Mouse (Mus musculus) monocyte, adult 59 days (primary cell): ENCODE data around the gene Zfp663. TPM values are rescaled to one million over a fixed set of nuclear protein-coding genes. Genes with fewer than 3 reads are reported as not detected.

Source experiments
- total RNA-seq, 2 experiments: library from RNA; stranded (reverse); gene quantifications; one replicate each; pipeline ENCODE4 v1.2.4; 2023

Zfp663 gene
- total RNA-seq = not detected

GRCm38 (mm10) chr2:165368496-165368895 lies at the start of gene Zfp663:
TSS of gene Zfp663 (minus strand) at chr2:165368729.

GRCm38 (mm10) chr2:165387844-165388495 lies 19.4 kb upstream of the Zfp663 start, which contains the start of gene Zfp334:
TSS of gene Zfp334 (minus strand) at chr2:165388259.

GRCm38 (mm10) chr2:165326304-165327190 lies 42.0 kb downstream of the Zfp663 start, which contains the start of gene Elmo2:
TSS of gene Elmo2 (minus strand) at chr2:165326479.

Other genes starting within 250 kb of the Zfp663 start
- gene Cdh22, start 133.9 kb downstream of the Zfp663 start, total RNA-seq = under 1 TPM; 0.68 to 0.91 TPM
- 100 to 1,000 TPM; 107 to 120 TPM for gene Slc35c2, start 80.9 kb downstream of the Zfp663 start, total RNA-seq
- gene Elmo2, start 42.2 kb downstream of the Zfp663 start, total RNA-seq = 100 to 1,000 TPM; 220 to 237 TPM
- gene Zfp334, start 19.5 kb upstream of the Zfp663 start, total RNA-seq = under 1 TPM; 0.15 to 0.37 TPM
- gene Ocstamp, start 31.7 kb upstream of the Zfp663 start, total RNA-seq = 1 to 10 TPM; 3.6 to 4.2 TPM
- 1 to 10 TPM; 4.3 to 5.7 TPM for gene Slc13a3, start 104.5 kb upstream of the Zfp663 start, total RNA-seq
- gene Trp53rka, start 124.6 kb upstream of the Zfp663 start, total RNA-seq = 10 to 100 TPM in 1 of 2 experiments, 1 to 10 TPM in 1; 9.9 to 11.2 TPM
- not detected for gene Slc2a10, start 135.1 kb upstream of the Zfp663 start, total RNA-seq
- not detected for gene Eya2, start 226.3 kb upstream of the Zfp663 start, total RNA-seq